In the genomic region with DNA sequence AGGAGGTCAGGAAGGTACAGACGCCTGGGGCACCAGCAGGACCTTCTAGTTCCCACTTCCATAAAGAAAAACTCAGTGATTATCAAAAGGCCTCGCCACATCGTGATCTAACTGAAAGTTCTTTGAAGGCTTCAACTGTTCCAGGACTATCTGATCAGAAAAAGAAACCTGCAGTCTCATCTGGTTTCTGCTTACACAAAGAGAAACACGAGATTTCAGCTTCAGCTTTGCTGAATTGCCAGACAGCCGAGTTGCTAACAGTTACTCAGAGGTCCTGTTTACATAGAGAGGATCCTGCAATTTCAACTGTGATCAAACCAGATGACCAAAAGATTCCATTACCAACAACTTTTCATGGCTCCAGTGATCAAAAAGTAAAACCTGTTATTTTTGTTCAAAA, we compare ENCODE assay signal across 17 mouse cellular contexts. TPM values are rescaled to one million over a fixed set of nuclear protein-coding genes. Genes with fewer than 3 reads are reported as not detected.
DNase-seq lines count a peak whose midpoint lies in the region; TF ChIP-seq lines count a peak whose summit lies in the region.
"Had no signal": no experiment of that assay in that cellular context is flagged by ENCODE, and none has a peak within 500 bp of the region (broad histone marks: within the 10 kb centered on the region; RNA-seq: fewer than 3 reads in every experiment).

No protein-coding gene starts in this region.

- TF ChIP-seq POLR2A in testis, adult 2 months (IDR thresholded peaks at IDR 0.05; ENCODE audit: control insufficient read depth, low read depth, low read length), result no peak
- no peak for TF ChIP-seq POLR2A in MEL (IDR thresholded peaks at IDR 0.05; ENCODE audit: control insufficient read depth in 1 of 2, insufficient read depth in 1 of 2, low read depth in 1 of 2, low read length in 2 of 2, poor library complexity in 1 of 2)

- TF ChIP-seq RAD21 in MEL (IDR thresholded peaks at IDR 0.05; ENCODE audit: low read depth, low read length), result no peak

- peak overlapping the region; percentile 68 for H3K4me3 ChIP-seq in testis, adult 2 months (ENCODE audit: control insufficient read depth, low read depth, low read length)
- H3K4me3 ChIP-seq in MEL (ENCODE audit: control insufficient read depth in 1 of 2, insufficient read depth in 1 of 2, low read depth in 2 of 2, low read length in 2 of 2), result peak overlapping the region in 1 of 2 experiments; percentile 48; a peak in 1 of 4 replicates
- H3K4me3 ChIP-seq: embryonic facial prominence, embryonic 10.5 days; embryonic facial prominence, embryonic 12.5 days; forebrain, embryonic 13.5 days; forebrain, embryonic 15.5 days had no signal

- no peaks in the 10 kb centered on the region for H3K9me3 ChIP-seq in MEL (replicated peaks; ENCODE audit: insufficient read depth, low read length)
- H3K9me3 ChIP-seq: embryonic facial prominence, embryonic 10.5 days; embryonic facial prominence, embryonic 12.5 days; forebrain, embryonic 13.5 days; forebrain, embryonic 15.5 days; G1E had no signal

- DNase-seq in testis, postnatal 14 days (ENCODE audit: low spot score), result no peak
- DNase-seq in CD4-positive helper T cell, adult 2 months (ENCODE audit: low read depth, low spot score), result peak; percentile 53
- peak; percentile 18 for DNase-seq in MEL (ENCODE audit: low read depth, low spot score)
- DNase-seq in yolk sac, embryonic 10.5 days (ENCODE audit: low spot score), result peak; percentile 6
- no peak for DNase-seq in spleen, adult 18-20 months
- DNase-seq in right cerebral cortex, adult 2 months (ENCODE audit: low spot score in 2 of 2), result no peak
- DNase-seq: adrenal gland, adult 8-10 months; adrenal gland, postnatal 14 days; adrenal gland, postnatal 36 days; forebrain, postnatal 0 days had no signal

- H3K79me2 ChIP-seq in MEL (ENCODE audit: control insufficient read depth, insufficient read depth, low read length, poor library complexity), result no peaks in the 10 kb centered on the region

- no peak for TF ChIP-seq CTCF in testis, adult 2 months (IDR thresholded peaks at IDR 0.05; ENCODE audit: control insufficient read depth, insufficient read depth, insufficient replicate concordance, low read depth, low read length)
- TF ChIP-seq CTCF in MEL (IDR thresholded peaks at IDR 0.05 in 2 of 3, conservative IDR thresholded peaks at IDR 0.05 in 1 of 3; ENCODE audit: control insufficient read depth in 1 of 3, insufficient read depth in 1 of 3, low read depth in 2 of 3, low read length in 3 of 3, poor library complexity in 1 of 3, severe bottlenecking in 1 of 3), result no peak

- H3K27me3 ChIP-seq in testis, adult 2 months (ENCODE audit: control insufficient read depth, insufficient read depth, low read length), result no peaks in the 10 kb centered on the region
- H3K27me3 ChIP-seq in MEL (ENCODE audit: control insufficient read depth in 1 of 2, insufficient read depth in 2 of 2, low read length in 2 of 2), result no peaks in the 10 kb centered on the region
- H3K27me3 ChIP-seq: CH12.LX; embryonic facial prominence, embryonic 12.5 days; forebrain, embryonic 13.5 days; forebrain, embryonic 15.5 days had no signal

- TF ChIP-seq EP300 in MEL (IDR thresholded peaks at IDR 0.05; ENCODE audit: low read depth in 1 of 2, low read length in 2 of 2), result peak; percentile 43 to 67; a peak in 3 of 4 replicates

- H3K36me3 ChIP-seq in testis, adult 2 months (ENCODE audit: control insufficient read depth, insufficient read depth, low read length), result peaks cover 8% of the 10 kb centered on the region
- peaks cover 6 to 21% of the 10 kb centered on the region in 2 experiments for H3K36me3 ChIP-seq in MEL (ENCODE audit: control insufficient read depth in 1 of 2, insufficient read depth in 2 of 2, low read length in 2 of 2)

- H3K9ac ChIP-seq in MEL (ENCODE audit: control insufficient read depth, low read depth, low read length, poor library complexity, severe bottlenecking), result no peak overlapping the region
- H3K9ac ChIP-seq: embryonic facial prominence, embryonic 12.5 days; forebrain, embryonic 13.5 days; forebrain, embryonic 15.5 days; forebrain, postnatal 0 days had no signal

- H3K4me1 ChIP-seq in testis, adult 2 months (ENCODE audit: control insufficient read depth, insufficient read depth, low read length), result peaks cover 2% of the 10 kb centered on the region; the same call in 1 of the 2 replicates
- peaks cover 0 to 16% of the 10 kb centered on the region in 2 experiments; a peak in 2 of 4 replicates for H3K4me1 ChIP-seq in MEL (ENCODE audit: control insufficient read depth in 1 of 2, insufficient read depth in 2 of 2, low read length in 2 of 2)
- H3K4me1 ChIP-seq: embryonic facial prominence, embryonic 10.5 days; embryonic facial prominence, embryonic 12.5 days; forebrain, embryonic 13.5 days; forebrain, embryonic 15.5 days had no signal

- H3K27ac ChIP-seq in testis, adult 2 months (ENCODE audit: control insufficient read depth, insufficient read depth, low read depth, low read length), result peak overlapping the region; percentile 66
- H3K27ac ChIP-seq in MEL (ENCODE audit: control insufficient read depth, low read depth, low read length), result no peak overlapping the region; the same call in 1 of the 2 replicates
- H3K27ac ChIP-seq: embryonic facial prominence, embryonic 10.5 days; embryonic facial prominence, embryonic 12.5 days; forebrain, embryonic 13.5 days; forebrain, embryonic 15.5 days had no signal

TF ChIP-seq in MEL, 35 proteins besides CTCF, POLR2A, EP300 and RAD21:
- TF ChIP-seq GATA1 (IDR thresholded peaks at IDR 0.05; ENCODE audit: low read depth, low read length), result peak; percentile 48; the same call in 1 of the 2 replicates
- TF ChIP-seq MAX (IDR thresholded peaks at IDR 0.05; ENCODE audit: low read length), result 0 out of 2 replicates have a peak, but pooled peaks have one; percentile 29
- TF ChIP-seq ELF1 (IDR thresholded peaks at IDR 0.05; ENCODE audit: low read depth, low read length), result no peak
- TF ChIP-seq NRF1 (IDR thresholded peaks at IDR 0.05; ENCODE audit: insufficient read depth, low read depth, low read length, poor library complexity, severe bottlenecking), result no peak
- TF ChIP-seq ZNF384 (IDR thresholded peaks at IDR 0.05; ENCODE audit: low read depth, low read length), result no peak
- TF ChIP-seq MYB (IDR thresholded peaks at IDR 0.05; ENCODE audit: low read depth, low read length), result peak; percentile 44; the same call in 1 of the 2 replicates
- peak; percentile 93 for TF ChIP-seq ETS1 (IDR thresholded peaks at IDR 0.05; ENCODE audit: low read depth, low read length)
- TF ChIP-seq ZC3H11A (IDR thresholded peaks at IDR 0.05; ENCODE audit: low read depth, low read length), result no peak
- peak; percentile 65; the same call in 1 of the 2 replicates for TF ChIP-seq MAFK (IDR thresholded peaks at IDR 0.05; ENCODE audit: borderline replicate concordance, low read depth, low read length)
- peak; percentile 56 for TF ChIP-seq SIN3A (IDR thresholded peaks at IDR 0.05; ENCODE audit: low read length)
- no peak for TF ChIP-seq MYC (IDR thresholded peaks at IDR 0.05; ENCODE audit: low read depth, low read length)

RNA-seq across cellular contexts. Expression of gene Alms1, which starts 34.3 kb away (rescaled TPM):
- 11.6 and 13.5 TPM in 2 replicates for polyA plus RNA-seq in testis, adult 2 months (2012; rRNA removed)
- 8.8 and 9.0 TPM in 2 replicates for total RNA-seq in MEL (2012; rRNA removed)
- 10 to 100 TPM in 1 of 2 experiments, 1 to 10 TPM in 1; 7.5 to 47.3 TPM for polyA plus RNA-seq in MEL (2012; ENCODE audit: insufficient read depth in 1 of 2, insufficient read length in 2 of 2, low read depth in 1 of 2, low replicate concordance in 2 of 2, missing spikeins in 1 of 2)

Comparison
In these comparisons a context has a peak if more than half of its experiments do, and no peak if none do; other contexts are left out.
1. DNase-seq: peak in CD4-positive helper T cell, adult 2 months (single experiment), MEL (single experiment) and yolk sac, embryonic 10.5 days (single experiment); none in testis, postnatal 14 days (single experiment), spleen, adult 18-20 months (0 of 2) and right cerebral cortex, adult 2 months (0 of 2).